Mouse (Mus musculus) cerebellum, adult (tissue): ENCODE results near the gene Add1.
A peak's percentile ranks its signal among the peaks of the same experiment; 100 is the strongest.
"Not testable (repeated sequence)": the region's sequence is repeated elsewhere in the genome, so short reads cannot be mapped to it uniquely, and the experiment has no call there.

Experiments
- ATAC-seq: cut with Nextera tagmentation; 2 replicates; pipeline ENCODE4 v1.9.2; 2017; ENCODE audit warnings: mild to moderate bottlenecking, moderate library complexity, mixed read lengths; ENCODE audit not compliant: insufficient number of reproducible peaks, low FRiP score, low TSS enrichment

Add1 gene

GRCm38 (mm10) chr5:34549483-34550221 lies 23.8 kb upstream of the Add1 start:
- peak; percentile 58; the same call in 1 of the 2 replicates for ATAC-seq

GRCm38 (mm10) chr5:34550251-34550650 lies 23.2 kb upstream of the Add1 start:
- no peak for ATAC-seq

GRCm38 (mm10) chr5:34551821-34552220 lies 21.6 kb upstream of the Add1 start:
- no peak for ATAC-seq

- ATAC-seq: no peak
These were observed 9.6 kb upstream of the Add1 start for GRCm38 (mm10) chr5:34563854-34564253.

- no peak for ATAC-seq
These were observed 9.2 kb upstream of the Add1 start for GRCm38 (mm10) chr5:34564291-34564690.

- no peak for ATAC-seq
These were observed 7.8 kb upstream of the Add1 start for GRCm38 (mm10) chr5:34565545-34566283.

GRCm38 (mm10) chr5:34571551-34571950 lies 1.9 kb upstream of the Add1 start:
- no peak for ATAC-seq

- ATAC-seq: not testable (repeated sequence)
These were observed 896 bp upstream of the Add1 start for GRCm38 (mm10) chr5:34572568-34572967.

GRCm38 (mm10) chr5:34574721-34575120 lies 1.3 kb downstream of the Add1 start:
- ATAC-seq: no peak

- ATAC-seq: no peak
These were observed 2.8 kb downstream of the Add1 start for GRCm38 (mm10) chr5:34576286-34576685.

- no peak for ATAC-seq
These were observed 4.7 kb downstream of the Add1 start for GRCm38 (mm10) chr5:34578038-34578655.

- ATAC-seq: no peak
These were observed 5.9 kb downstream of the Add1 start for GRCm38 (mm10) chr5:34579377-34579776.

- peak; percentile 58; the same call in 1 of the 2 replicates for ATAC-seq
These were observed 8.3 kb downstream of the Add1 start for GRCm38 (mm10) chr5:34581671-34582313.

- no peak for ATAC-seq
These were observed 8.8 kb downstream of the Add1 start for GRCm38 (mm10) chr5:34582314-34582675.

GRCm38 (mm10) chr5:34585216-34585615 lies 11.8 kb downstream of the Add1 start:
- no peak for ATAC-seq

- ATAC-seq: no peak
These were observed 14.4 kb downstream of the Add1 start for GRCm38 (mm10) chr5:34587881-34588280.

- no peak for ATAC-seq
These were observed 16.6 kb downstream of the Add1 start for GRCm38 (mm10) chr5:34590059-34590458.

GRCm38 (mm10) chr5:34590702-34591101 lies 17.2 kb downstream of the Add1 start:
- ATAC-seq: no peak

- ATAC-seq: no peak; the same call in 1 of the 2 replicates
These were observed 18.0 kb downstream of the Add1 start for GRCm38 (mm10) chr5:34591388-34592004.

GRCm38 (mm10) chr5:34592224-34592623 lies 18.8 kb downstream of the Add1 start:
- ATAC-seq: not testable (repeated sequence)
